Mouse (Mus musculus) C2C12 (cell line): ENCODE data around the gene Gpc6. TPM values are rescaled to one million over a fixed set of nuclear protein-coding genes. Genes with fewer than 3 reads are reported as not detected.

ENCODE experiments used
- H3K27me3 ChIP-seq: one replicate; pipeline ENCODE4 v1.6.1; 2011; ENCODE audit not compliant: control insufficient read depth, insufficient read depth, insufficient read length
- H3K36me3 ChIP-seq: one replicate; pipeline ENCODE4 v1.6.1; 2011; ENCODE audit not compliant: control insufficient read depth, insufficient read depth
- H3K4me3 ChIP-seq: one replicate; pipeline ENCODE4 v1.5.1; 2011; ENCODE audit warnings: mild to moderate bottlenecking, control low read depth; ENCODE audit not compliant: poor library complexity, insufficient read depth, severe bottlenecking
- H3K79me2 ChIP-seq: one replicate; pipeline ENCODE4 v1.6.1; 2011; ENCODE audit not compliant: control insufficient read depth, insufficient read depth
- H3K79me3 ChIP-seq: one replicate; pipeline ENCODE4 v1.6.1; 2011; ENCODE audit warnings: low read depth, control low read depth
- H3ac ChIP-seq: one replicate; pipeline ENCODE3; 2011; ENCODE audit warnings: low read depth; ENCODE audit not compliant: control insufficient read depth, insufficient read length
- CEBPB ChIP-seq: IDR thresholded peaks from one replicate; pipeline ENCODE4 v1.6.1; 2011; ENCODE audit warnings: low read depth, mild to moderate bottlenecking, control low read depth, moderate library complexity
- CTCF ChIP-seq: IDR thresholded peaks from one replicate; pipeline ENCODE4 v1.5.1; 2011; ENCODE audit not compliant: control insufficient read depth, insufficient read depth, insufficient read length
- FOSL1 ChIP-seq: IDR thresholded peaks from one replicate; pipeline ENCODE4 v1.8.0; 2011; ENCODE audit warnings: mild to moderate bottlenecking, low read length; ENCODE audit not compliant: poor library complexity, insufficient read depth, severe bottlenecking
- MAX ChIP-seq: IDR thresholded peaks from one replicate; pipeline ENCODE4 v1.6.1; 2011; ENCODE audit warnings: mild to moderate bottlenecking, control low read depth
- MYOD1 ChIP-seq: IDR thresholded peaks from one replicate; pipeline ENCODE4 v1.6.1; 2011; ENCODE audit warnings: low read depth; ENCODE audit not compliant: control insufficient read depth, insufficient read length
- MYOG ChIP-seq: IDR thresholded peaks from one replicate; pipeline ENCODE4 v1.6.1; 2011; ENCODE audit not compliant: control insufficient read depth, insufficient read length; ENCODE audit errors: extremely low read depth
- USF1 ChIP-seq: IDR thresholded peaks from one replicate; pipeline ENCODE4 v1.6.1; 2011; ENCODE audit warnings: low read depth, mild to moderate bottlenecking, control low read depth, moderate library complexity
- polyA plus RNA-seq: library from polyadenylated mRNA; unstranded; fragments of >200 nt; fragmentation: generic; extraction: Trizol; gene quantifications from one replicate; pipeline ENCODE4 v1.2.1, GENCODE M21; 2012; ENCODE audit warnings: missing spikeins

Gene Gpc6
- polyA plus RNA-seq, 1 experiment, result 9.6 TPM

DNA sequence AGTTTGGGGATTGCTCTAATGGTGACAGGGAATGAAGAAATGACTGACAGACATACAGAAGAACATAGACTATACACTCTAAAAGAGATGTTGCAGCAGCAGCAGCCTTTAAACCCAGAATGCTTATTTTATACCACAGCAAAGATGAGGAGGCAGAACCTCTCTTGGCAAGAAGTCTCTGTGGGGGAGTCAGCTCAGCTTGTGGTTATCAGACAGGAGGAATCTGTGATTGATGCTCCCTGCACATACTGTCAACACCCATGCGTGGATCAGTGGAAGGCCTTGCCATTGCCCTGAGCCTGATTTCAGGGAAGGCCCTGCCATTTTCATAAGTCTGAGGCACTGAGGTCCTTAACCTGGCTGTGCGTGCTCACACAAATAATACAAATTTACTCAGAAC is 484.7 kb downstream of the Gpc6 start:
- TF ChIP-seq FOSL1 (no peak), MYOD1 (no peak), CTCF (no peak), CEBPB (no peak), MAX (no peak), MYOG (no peak), USF1 (no peak)
- no peaks in the 10 kb centered on the region for H3K27me3 ChIP-seq
- no peaks in the 10 kb centered on the region for H3K79me2 ChIP-seq
- no peak overlapping the region for H3ac ChIP-seq
- H3K36me3 ChIP-seq, result no peaks in the 10 kb centered on the region
- H3K4me3 ChIP-seq, result no peak overlapping the region
- no peaks in the 10 kb centered on the region for H3K79me3 ChIP-seq

DNA sequence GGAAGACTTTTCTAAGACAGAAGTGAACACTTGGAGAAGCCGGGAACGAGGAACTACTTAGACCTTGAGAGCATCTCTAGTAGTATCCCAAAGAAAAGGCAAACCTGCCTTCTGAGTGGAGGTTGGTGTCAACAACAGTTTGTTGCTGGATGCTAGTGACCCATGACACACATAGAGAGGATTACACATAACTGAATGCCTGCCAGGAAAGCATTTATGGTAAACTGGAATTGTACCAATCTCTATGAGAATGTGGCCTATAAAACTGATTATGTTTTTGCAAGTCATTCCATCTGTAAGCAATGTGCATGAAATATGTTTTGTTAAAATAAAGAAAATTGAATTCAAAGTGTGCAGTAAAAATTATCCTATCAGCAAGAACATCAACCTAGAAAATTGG is 485.4 kb downstream of the Gpc6 start:
- no peaks in the 10 kb centered on the region for H3K36me3 ChIP-seq
- no peaks in the 10 kb centered on the region for H3K79me2 ChIP-seq
- TF ChIP-seq MAX, result no peak
- no peak for TF ChIP-seq MYOG
- no peak for TF ChIP-seq CEBPB
- TF ChIP-seq FOSL1, result no peak
- TF ChIP-seq CTCF, result no peak
- no peak for TF ChIP-seq MYOD1
- no peak for TF ChIP-seq USF1
- no peaks in the 10 kb centered on the region for H3K27me3 ChIP-seq
- no peak overlapping the region for H3K4me3 ChIP-seq
- no peaks in the 10 kb centered on the region for H3K79me3 ChIP-seq
- no peak overlapping the region for H3ac ChIP-seq

DNA sequence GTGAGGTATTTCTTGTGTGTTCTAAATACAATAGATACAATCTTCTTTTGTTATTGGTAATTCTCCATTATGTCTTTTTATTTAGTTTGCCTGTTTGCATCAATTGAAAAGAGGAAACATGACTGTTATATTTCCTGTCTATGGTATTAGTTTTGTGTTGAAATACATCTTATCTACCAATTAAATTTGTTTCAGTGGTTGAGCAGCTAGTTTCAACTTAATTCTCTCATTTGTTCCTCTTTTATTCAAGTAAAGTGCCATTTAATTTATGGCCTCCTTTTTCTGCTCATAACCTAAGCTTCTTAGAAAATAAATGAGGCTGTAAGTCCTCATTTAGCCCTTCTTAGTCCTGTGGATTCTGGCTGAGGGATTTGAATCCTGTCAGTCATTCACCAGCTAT is 489.9 kb downstream of the Gpc6 start:
- no peaks in the 10 kb centered on the region for H3K79me3 ChIP-seq
- no peak overlapping the region for H3K4me3 ChIP-seq
- no peaks in the 10 kb centered on the region for H3K27me3 ChIP-seq
- no peaks in the 10 kb centered on the region for H3K79me2 ChIP-seq
- TF ChIP-seq FOSL1 (no peak), CTCF (no peak)
- H3ac ChIP-seq, result no peak overlapping the region
- no peaks in the 10 kb centered on the region for H3K36me3 ChIP-seq

DNA sequence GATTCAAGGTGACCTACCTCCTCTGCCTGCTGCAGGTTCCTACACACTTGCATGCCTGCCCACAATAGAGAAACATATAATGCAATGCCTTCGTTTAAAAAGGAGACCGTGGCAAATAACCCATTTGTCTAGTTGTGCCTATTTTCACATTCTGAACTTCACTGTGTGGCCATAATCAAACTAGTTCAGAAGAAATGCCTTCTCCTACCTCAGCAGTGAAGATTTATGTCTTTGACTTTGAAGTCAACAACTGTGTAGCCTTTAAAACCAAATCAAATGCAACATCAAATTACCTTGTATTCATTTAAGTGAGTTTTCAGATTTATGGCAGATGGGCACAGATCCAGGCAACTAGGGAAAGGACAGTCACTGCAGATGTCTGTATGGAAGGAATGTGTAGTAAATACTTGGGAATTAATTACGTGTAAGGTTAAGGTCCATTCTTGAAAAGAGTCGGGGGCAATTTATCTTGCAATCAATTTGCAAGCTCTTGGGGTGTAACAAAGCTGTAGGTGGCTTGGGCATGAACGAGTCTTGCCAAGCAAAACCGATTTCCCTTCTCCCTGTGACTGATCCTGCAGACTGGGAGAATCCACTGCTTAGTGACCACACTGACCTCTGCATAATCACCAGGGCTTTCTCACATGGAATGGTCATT is 494.6 kb downstream of the Gpc6 start:
- no peaks in the 10 kb centered on the region for H3K27me3 ChIP-seq
- no peak overlapping the region for H3K4me3 ChIP-seq
- H3K79me3 ChIP-seq, result no peaks in the 10 kb centered on the region
- TF ChIP-seq USF1 (no peak), CTCF (no peak), MAX (no peak), FOSL1 (no peak), MYOD1 (no peak), CEBPB (no peak), MYOG (no peak)
- no peaks in the 10 kb centered on the region for H3K36me3 ChIP-seq
- no peak overlapping the region for H3ac ChIP-seq
- no peaks in the 10 kb centered on the region for H3K79me2 ChIP-seq

DNA sequence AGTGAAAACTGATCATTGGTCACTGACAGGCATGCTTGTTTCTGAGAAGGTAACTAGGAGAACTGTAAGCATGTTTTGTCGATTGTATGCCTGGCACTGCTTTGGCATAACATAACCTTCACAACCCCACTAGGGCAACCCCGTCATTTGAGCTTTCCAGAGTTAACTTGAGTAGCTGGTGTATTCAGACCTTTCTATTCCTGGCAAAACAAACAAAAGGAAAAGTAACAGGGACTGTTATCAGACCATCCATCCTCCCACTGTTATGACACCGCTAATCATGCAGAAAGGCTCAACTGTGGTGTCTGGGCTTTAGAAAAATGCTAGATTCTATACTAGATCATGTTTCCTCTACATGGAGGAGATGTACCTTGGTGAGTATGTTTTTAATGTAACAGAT is 496.1 kb downstream of the Gpc6 start:
- TF ChIP-seq USF1 (no peak), MYOD1 (no peak), MAX (no peak), FOSL1 (no peak), MYOG (no peak), CEBPB (no peak), CTCF (no peak)
- Histone ChIP-seq H3ac (no peak overlapping the region), H3K79me2 (no peaks in the 10 kb centered on the region), H3K27me3 (no peaks in the 10 kb centered on the region), H3K79me3 (no peaks in the 10 kb centered on the region), H3K4me3 (no peak overlapping the region), H3K36me3 (no peaks in the 10 kb centered on the region)

DNA sequence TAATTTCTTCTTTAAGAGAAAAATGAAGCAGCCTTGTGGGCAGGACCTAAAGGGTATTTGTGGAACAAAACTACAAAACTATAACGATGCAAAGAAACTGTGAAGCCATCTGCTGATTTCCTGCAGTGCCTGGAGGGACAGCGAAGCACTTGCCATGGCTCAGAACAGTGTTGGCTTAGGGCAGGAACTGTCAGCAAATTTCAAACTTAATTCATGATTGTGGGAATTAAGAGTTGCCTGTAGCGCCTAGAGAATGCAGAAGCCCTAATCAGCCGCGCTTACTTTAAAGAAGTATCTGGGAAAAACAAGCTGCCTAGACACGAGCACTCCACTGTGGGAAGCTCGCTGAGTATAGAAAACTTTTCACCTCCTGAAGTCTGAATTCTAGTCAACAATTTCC is 501.0 kb downstream of the Gpc6 start:
- no peak overlapping the region for H3K4me3 ChIP-seq
- TF ChIP-seq MYOD1 (no peak), MAX (no peak), FOSL1 (no peak), CEBPB (no peak), MYOG (no peak), CTCF (no peak), USF1 (no peak)
- no peak overlapping the region for H3ac ChIP-seq
- no peaks in the 10 kb centered on the region for H3K27me3 ChIP-seq
- H3K36me3 ChIP-seq, result no peaks in the 10 kb centered on the region
- no peaks in the 10 kb centered on the region for H3K79me2 ChIP-seq
- no peaks in the 10 kb centered on the region for H3K79me3 ChIP-seq
